Mouse (Mus musculus) splenic B cell, adult 2 months (primary cell): Measurements from ENCODE around the gene Psma4.
A peak's percentile ranks its signal among the peaks of the same experiment; 100 is the strongest.
"Not testable (repeated sequence)": the region's sequence is repeated elsewhere in the genome, so short reads cannot be mapped to it uniquely, and the experiment has no call there.

Experiments used
- DNase-seq: peaks from one replicate; pipeline ENCODE4 v3.0.0-alpha.2; 2011; ENCODE audit warnings: low read depth, low spot score
- H3K27me3 ChIP-seq: 2 replicates; pipeline ENCODE4 v1.6.1; 2012; ENCODE audit warnings: mild to moderate bottlenecking, low read length, moderate library complexity, mixed read lengths; ENCODE audit not compliant: control insufficient read depth, poor library complexity, insufficient read depth, severe bottlenecking
- H3K36me3 ChIP-seq: 2 replicates; pipeline ENCODE4 v1.6.1; 2012; ENCODE audit warnings: mild to moderate bottlenecking, low read length, moderate library complexity, mixed read lengths; ENCODE audit not compliant: control insufficient read depth, poor library complexity, insufficient read depth, severe bottlenecking

Psma4 gene

GRCm38 (mm10) chr9:54950162-54950561 is 428 bp upstream of the Psma4 start:
- not testable (repeated sequence) for H3K27me3 ChIP-seq, H3K36me3 ChIP-seq, DNase-seq

GRCm38 (mm10) chr9:54961059-54961458 is 10.5 kb downstream of the Psma4 start:
- peaks cover 4% of the 10 kb centered on the region; the same call in 1 of the 2 replicates for H3K36me3 ChIP-seq
- DNase-seq, result no peak
- H3K27me3 ChIP-seq, result no peaks in the 10 kb centered on the region

GRCm38 (mm10) chr9:54963669-54964068 is 13.1 kb downstream of the Psma4 start:
- H3K27me3 ChIP-seq, result no peaks in the 10 kb centered on the region
- DNase-seq, result no peak
- 0 out of 2 replicates have a peak, but pooled peaks cover 2% of the 10 kb centered on the region for H3K36me3 ChIP-seq

GRCm38 (mm10) chr9:54969972-54970637 is 19.5 kb downstream of the Psma4 start:
- Histone ChIP-seq H3K27me3 (no peaks in the 10 kb centered on the region), H3K36me3 (no peaks in the 10 kb centered on the region)
- DNase-seq, result no peak

DNA sequence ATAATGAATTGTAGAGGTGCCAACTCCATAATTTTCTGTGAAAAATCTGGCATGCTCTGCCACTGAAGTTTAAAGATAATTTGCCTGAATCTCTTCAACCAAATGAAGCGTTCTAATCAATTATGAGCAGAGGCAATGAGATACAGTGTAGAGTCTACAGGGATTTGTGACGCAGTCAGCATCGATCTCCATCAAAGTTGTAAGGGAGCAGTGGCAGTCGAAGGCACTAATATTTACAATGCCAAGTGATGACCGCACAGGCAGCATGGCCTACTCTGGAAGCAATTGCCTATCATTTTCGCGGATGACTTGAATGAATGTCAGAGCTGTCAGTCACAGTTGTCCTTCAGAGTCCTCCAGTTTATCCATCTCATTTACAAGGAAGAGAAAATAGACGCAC is 30.1 kb downstream of the Psma4 start, which contains the start of gene Chrna5:
Gene Chrna5, plus strand, starts transcription at position 207 of the 400 bp plus-strand sequence.
- no peak for DNase-seq
- Histone ChIP-seq H3K27me3 (no peaks in the 10 kb centered on the region; the same call in 1 of the 2 replicates), H3K36me3 (no peaks in the 10 kb centered on the region)

DNA sequence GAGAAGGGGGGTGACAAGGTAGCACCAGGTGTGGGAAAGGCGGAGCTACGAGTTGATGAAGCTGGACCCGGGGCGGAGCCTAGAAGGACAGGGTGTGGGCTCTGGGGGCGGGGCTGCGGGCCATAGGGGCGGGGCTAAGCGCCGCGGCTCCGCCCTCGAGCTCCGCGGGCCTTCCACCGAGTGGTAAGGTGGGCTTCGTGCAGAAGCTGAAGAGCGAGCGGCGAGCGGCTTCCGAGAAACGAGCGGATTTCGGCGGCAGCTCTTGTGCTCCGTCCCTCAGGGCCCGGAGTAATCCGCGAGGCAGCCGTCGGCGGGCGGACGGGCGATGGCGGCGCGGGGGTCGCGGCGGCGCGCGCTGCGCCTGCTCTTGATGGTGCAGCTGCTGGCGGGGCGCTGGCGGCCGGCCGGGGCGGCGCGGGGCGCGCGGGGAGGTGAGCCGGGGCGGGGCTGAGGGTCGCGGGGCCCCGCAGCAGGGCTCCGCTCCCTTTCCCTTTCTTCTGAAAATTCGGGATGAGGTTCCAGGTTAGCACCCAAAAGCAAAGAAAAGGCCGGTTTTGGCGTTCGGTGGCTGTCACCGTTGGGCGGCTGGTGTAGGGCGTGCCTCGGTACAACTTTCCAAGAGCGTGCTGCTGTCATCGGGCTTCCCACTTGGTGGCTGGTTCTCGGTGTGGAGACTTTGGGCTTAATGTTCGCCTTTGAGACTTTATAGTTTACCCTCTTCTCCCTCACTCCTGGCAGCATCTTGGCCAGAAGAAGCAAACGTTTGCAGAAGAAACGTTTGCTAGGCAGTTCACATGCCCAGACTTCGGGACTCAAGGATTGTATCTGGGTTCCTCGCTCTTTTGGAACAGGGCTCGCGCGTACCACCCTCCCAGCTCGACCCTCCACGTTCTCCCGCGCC is 31.0 kb downstream of the Psma4 start:
- Histone ChIP-seq H3K27me3 (no peaks in the 10 kb centered on the region; the same call in 1 of the 2 replicates), H3K36me3 (no peaks in the 10 kb centered on the region)
- DNase-seq, result peak; percentile 47

GRCm38 (mm10) chr9:54982401-54982800 is 31.8 kb downstream of the Psma4 start:
- no peaks in the 10 kb centered on the region for H3K36me3 ChIP-seq
- DNase-seq, result no peak
- H3K27me3 ChIP-seq, result no peaks in the 10 kb centered on the region; the same call in 1 of the 2 replicates

DNA sequence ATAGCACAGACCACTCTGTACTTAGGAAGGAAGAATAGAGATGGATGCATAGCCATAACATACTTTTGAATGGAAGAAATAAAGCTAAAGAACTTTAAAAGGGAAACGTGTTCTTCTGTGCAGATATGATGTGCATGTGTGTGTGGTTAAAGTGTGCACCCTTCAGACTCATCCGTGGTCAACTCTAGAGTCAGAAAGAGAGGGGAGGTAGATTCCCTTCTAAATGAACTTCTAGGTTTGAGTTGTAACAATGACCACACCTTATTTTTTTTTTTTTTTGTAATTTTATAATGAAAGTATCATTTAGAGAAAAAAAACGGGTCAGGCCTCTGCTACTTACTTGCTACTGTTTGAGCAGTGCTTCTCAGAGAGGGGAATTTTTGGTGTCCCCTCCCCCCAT is 39.8 kb downstream of the Psma4 start:
- Histone ChIP-seq H3K27me3 (no peaks in the 10 kb centered on the region), H3K36me3 (no peaks in the 10 kb centered on the region)
- no peak for DNase-seq

DNA sequence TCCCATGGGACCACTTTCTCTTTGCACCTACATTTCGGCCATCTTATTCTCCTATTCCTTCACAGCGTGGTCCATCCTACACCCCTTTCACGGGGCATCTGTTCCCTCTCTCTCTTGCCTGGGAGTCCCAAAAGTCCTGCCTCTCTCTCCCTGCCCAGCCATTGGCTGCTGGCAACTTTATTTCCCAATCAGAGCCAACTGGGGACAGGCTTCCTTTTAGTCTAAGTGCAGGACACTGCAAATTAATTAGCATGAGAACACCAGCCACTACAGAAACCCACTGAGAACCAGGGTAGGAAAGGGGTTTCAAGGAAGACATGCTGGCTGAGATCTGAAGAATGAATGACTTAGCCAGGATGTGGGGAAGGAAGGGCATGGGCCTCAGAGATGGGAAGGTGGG is 43.8 kb downstream of the Psma4 start:
- Histone ChIP-seq H3K27me3 (no peaks in the 10 kb centered on the region), H3K36me3 (no peaks in the 10 kb centered on the region)
- no peak for DNase-seq

- DNase-seq, result no peak
- H3K27me3 ChIP-seq, result no peaks in the 10 kb centered on the region
These were observed 45.1 kb downstream of the Psma4 start for GRCm38 (mm10) chr9:54995645-54996044.

GRCm38 (mm10) chr9:55003609-55004008 is 53.0 kb downstream of the Psma4 start:
- no peaks in the 10 kb centered on the region for H3K27me3 ChIP-seq
- no peak for DNase-seq
- no peaks in the 10 kb centered on the region for H3K36me3 ChIP-seq

More at GRCm38 (mm10) chr9:54995645-54996044, 45.1 kb downstream of the Psma4 start:
- no peaks in the 10 kb centered on the region for H3K36me3 ChIP-seq
